Mouse (Mus musculus) midbrain, embryonic 16.5 days (tissue): Measurements from ENCODE around the gene Idh2. TPM values are rescaled to one million over a fixed set of nuclear protein-coding genes. Genes with fewer than 3 reads are reported as not detected.

Experiments used
- ATAC-seq: fragments of 200-750 bp; cut with Nextera tagmentation; 2 replicates; pipeline ENCODE4 v1.8.0; 2017; ENCODE audit warnings: moderate TSS enrichment
- H3K27ac ChIP-seq: fragments of 300-500 bp; sonication (generic); 2 replicates; pipeline ENCODE4 v1.5.1; 2014; ENCODE audit warnings: mild to moderate bottlenecking, low read length, mixed read lengths
- H3K27me3 ChIP-seq: fragments of 300-500 bp; sonication (generic); 2 replicates; pipeline ENCODE4 v1.6.1; 2014; ENCODE audit warnings: low read depth, low read length, mixed read lengths; ENCODE audit not compliant: control insufficient read depth, insufficient read depth
- H3K36me3 ChIP-seq: fragments of 300-500 bp; sonication (generic); 2 replicates; pipeline ENCODE4 v1.6.1; 2014; ENCODE audit warnings: mild to moderate bottlenecking, low read length, moderate library complexity, mixed read lengths; ENCODE audit not compliant: control insufficient read depth, insufficient read depth
- H3K4me1 ChIP-seq: fragments of 300-500 bp; sonication (generic); 2 replicates; pipeline ENCODE4 v1.6.1; 2014; ENCODE audit warnings: mild to moderate bottlenecking, low read length, mixed read lengths; ENCODE audit not compliant: control insufficient read depth, insufficient read depth
- H3K4me2 ChIP-seq: fragments of 300-500 bp; sonication (generic); 2 replicates; pipeline ENCODE4 v1.6.1; 2014; ENCODE audit warnings: mild to moderate bottlenecking, low read length, mixed read lengths
- H3K4me3 ChIP-seq: fragments of 300-500 bp; sonication (generic); 2 replicates; pipeline ENCODE4 v1.5.1; 2014; ENCODE audit warnings: low read depth, mild to moderate bottlenecking, low read length, moderate library complexity, mixed read lengths
- H3K9ac ChIP-seq: fragments of 300-500 bp; sonication (generic); 2 replicates; pipeline ENCODE4 v1.6.1; 2014; ENCODE audit warnings: low read depth, low read length, mixed read lengths
- H3K9me3 ChIP-seq: fragments of 300-500 bp; sonication (generic); replicated peaks from 2 replicates; pipeline ENCODE4 v1.6.1; 2014; ENCODE audit warnings: mild to moderate bottlenecking, low read length, mixed read lengths; ENCODE audit not compliant: control insufficient read depth, poor library complexity, severe bottlenecking
- WGBS: fragments of 180-500 bp; shearing (Covaris S2); extraction: QIAGEN DNeasy Blood & Tissue Kit; methylation state at CpG from one replicate; pipeline ENCODE4 v1.1.7; 2014; 5-methylcytosine and 5-hydroxymethylcytosine counted together
- polyA plus RNA-seq: library from polyadenylated mRNA; unstranded; fragments of >200 nt; fragmentation: Nextera tagmentation; extraction: Ambion mirVana; gene quantifications from 2 replicates; pipeline ENCODE4 v1.2.1, GENCODE M21; 2015

The Idh2 gene
- polyA plus RNA-seq, 1 experiment from 2014 or later, result 210 TPM

- 50% methylated on average over 12 of the region's 12 CpGs for WGBS
- ATAC-seq, result no peak
- H3K9me3 ChIP-seq, result no peaks in the 10 kb centered on the region
- no peaks in the 10 kb centered on the region for H3K36me3 ChIP-seq
- H3K4me2 ChIP-seq, result no peak overlapping the region
- H3K27ac ChIP-seq, result no peak overlapping the region
- no peak overlapping the region for H3K9ac ChIP-seq
- no peaks in the 10 kb centered on the region for H3K27me3 ChIP-seq
- H3K4me1 ChIP-seq, result no peaks in the 10 kb centered on the region; the same call in 1 of the 2 replicates
- H3K4me3 ChIP-seq, result no peak overlapping the region
Observed at GRCm38 (mm10) chr7:80130344-80131055, 15.3 kb upstream of the Idh2 start.

GRCm38 (mm10) chr7:80129278-80129677 is 14.1 kb upstream of the Idh2 start:
- H3K9ac ChIP-seq, result no peak overlapping the region
- WGBS, result 68% methylated on average over 4 of the region's 4 CpGs
- no peaks in the 10 kb centered on the region for H3K27me3 ChIP-seq
- H3K4me2 ChIP-seq, result no peak overlapping the region
- no peak overlapping the region for H3K4me3 ChIP-seq
- ATAC-seq, result no peak
- H3K36me3 ChIP-seq, result no peaks in the 10 kb centered on the region
- H3K9me3 ChIP-seq, result no peaks in the 10 kb centered on the region
- no peaks in the 10 kb centered on the region for H3K4me1 ChIP-seq
- H3K27ac ChIP-seq, result no peak overlapping the region

- 87% methylated on average over 2 of the region's 2 CpGs for WGBS
Observed at GRCm38 (mm10) chr7:80123672-80124071, 8.5 kb upstream of the Idh2 start.

GRCm38 (mm10) chr7:80123115-80123514 is 7.9 kb upstream of the Idh2 start:
- Histone ChIP-seq H3K9ac (no peak overlapping the region), H3K4me1 (no peaks in the 10 kb centered on the region), H3K36me3 (no peaks in the 10 kb centered on the region), H3K27ac (no peak overlapping the region), H3K4me3 (no peak overlapping the region), H3K4me2 (no peak overlapping the region), H3K9me3 (no peaks in the 10 kb centered on the region), H3K27me3 (no peaks in the 10 kb centered on the region)
- 66% methylated on average over 4 of the region's 4 CpGs for WGBS
- no peak for ATAC-seq

More at GRCm38 (mm10) chr7:80123672-80124071, 8.5 kb upstream of the Idh2 start:
- Histone ChIP-seq H3K27me3 (no peaks in the 10 kb centered on the region), H3K4me1 (no peaks in the 10 kb centered on the region), H3K36me3 (no peaks in the 10 kb centered on the region), H3K27ac (no peak overlapping the region), H3K4me3 (no peak overlapping the region), H3K9ac (no peak overlapping the region), H3K9me3 (no peaks in the 10 kb centered on the region), H3K4me2 (no peak overlapping the region)
- ATAC-seq, result no peak

- Histone ChIP-seq H3K36me3 (no peaks in the 10 kb centered on the region), H3K9me3 (no peaks in the 10 kb centered on the region), H3K9ac (no peak overlapping the region), H3K4me2 (no peak overlapping the region), H3K4me1 (peaks cover 3% of the 10 kb centered on the region), H3K4me3 (no peak overlapping the region), H3K27ac (no peak overlapping the region), H3K27me3 (no peaks in the 10 kb centered on the region)
- WGBS, result 79% methylated on average over 5 of the region's 5 CpGs
- no peak for ATAC-seq
Observed at GRCm38 (mm10) chr7:80121083-80121482, 5.9 kb upstream of the Idh2 start.

GRCm38 (mm10) chr7:80119198-80119597 is 4.0 kb upstream of the Idh2 start:
- Histone ChIP-seq H3K36me3 (no peaks in the 10 kb centered on the region), H3K27me3 (no peaks in the 10 kb centered on the region), H3K9ac (no peak overlapping the region), H3K9me3 (no peaks in the 10 kb centered on the region), H3K4me3 (no peak overlapping the region), H3K27ac (no peak overlapping the region), H3K4me1 (peaks cover 9% of the 10 kb centered on the region), H3K4me2 (no peak overlapping the region)
- WGBS, result 79% methylated on average over 4 of the region's 4 CpGs
- no peak for ATAC-seq

- no peak for ATAC-seq
- Histone ChIP-seq H3K9me3 (no peaks in the 10 kb centered on the region), H3K27me3 (no peaks in the 10 kb centered on the region), H3K9ac (peak overlapping the region; percentile 99; the same call in 1 of the 2 replicates), H3K4me2 (peak overlapping the region; percentile 75), H3K4me1 (peaks cover 30% of the 10 kb centered on the region), H3K4me3 (peak overlapping the region; percentile 66), H3K27ac (peak overlapping the region; percentile 98; the same call in 1 of the 2 replicates), H3K36me3 (no peaks in the 10 kb centered on the region)
- 75% methylated on average over 2 of the region's 2 CpGs for WGBS
Observed at GRCm38 (mm10) chr7:80116158-80116557, 966 bp upstream of the Idh2 start.

GRCm38 (mm10) chr7:80114451-80115223 is 555 bp downstream of the Idh2 start:
- Histone ChIP-seq H3K4me1 (peaks cover 32% of the 10 kb centered on the region), H3K9ac (peak overlapping the region; percentile 99), H3K9me3 (no peaks in the 10 kb centered on the region), H3K27me3 (no peaks in the 10 kb centered on the region), H3K36me3 (no peaks in the 10 kb centered on the region), H3K27ac (peak overlapping the region; percentile 98), H3K4me2 (peak overlapping the region; percentile 75), H3K4me3 (peak overlapping the region; percentile 66)
- under 1% methylated on average over 52 of the region's 52 CpGs for WGBS
- peak; percentile 82 for ATAC-seq

GRCm38 (mm10) chr7:80113989-80114388 is 1.2 kb downstream of the Idh2 start:
- no peaks in the 10 kb centered on the region for H3K36me3 ChIP-seq
- peak overlapping the region; percentile 75 for H3K4me2 ChIP-seq
- H3K27me3 ChIP-seq, result no peaks in the 10 kb centered on the region
- H3K27ac ChIP-seq, result peak overlapping the region; percentile 98
- H3K4me3 ChIP-seq, result peak overlapping the region; percentile 66
- peak overlapping the region; percentile 99 for H3K9ac ChIP-seq
- H3K9me3 ChIP-seq, result no peaks in the 10 kb centered on the region
- no peak for ATAC-seq
- peaks cover 35% of the 10 kb centered on the region for H3K4me1 ChIP-seq
- 6% methylated on average over 10 of the region's 10 CpGs for WGBS
